Mouse (Mus musculus): Measurements from ENCODE around the gene Rhot2. TPM values are rescaled to one million over a fixed set of nuclear protein-coding genes. Genes with fewer than 3 reads are reported as not detected.

Gene Rhot2
- polyA plus RNA-seq, 1 experiment, result 206 TPM

DNA sequence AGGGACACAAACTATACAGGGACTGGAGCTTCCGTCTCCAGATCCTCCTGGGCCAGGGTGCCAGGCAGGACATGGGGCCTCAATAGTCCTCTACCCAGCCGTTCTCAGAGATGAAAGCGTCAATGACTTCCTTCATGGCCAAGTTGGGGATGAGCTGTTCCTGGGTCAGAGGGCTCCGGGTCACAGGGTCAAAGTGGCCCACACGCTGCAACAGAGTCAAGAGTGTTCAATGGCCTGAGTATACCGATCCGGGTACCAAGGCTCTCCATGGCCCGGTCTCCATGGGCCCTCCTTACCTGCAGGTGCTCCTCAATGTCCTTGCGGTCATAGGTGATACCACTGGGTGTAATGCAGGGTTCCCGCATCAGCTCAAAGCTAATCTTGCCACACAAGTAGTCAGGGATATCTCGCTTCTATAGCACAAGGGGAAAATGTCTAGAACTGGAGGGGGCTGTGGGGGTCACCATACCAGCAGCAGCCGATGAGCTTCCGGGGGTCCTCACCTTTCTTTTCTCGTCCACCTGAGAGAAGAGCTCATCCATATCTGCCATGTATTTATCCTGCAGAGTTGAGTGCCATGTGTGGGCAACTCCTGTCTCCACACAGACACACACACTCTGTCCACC, 13.7 kb downstream of the Rhot2 start:
- 95% methylated on average over 14 of the region's 14 CpGs for WGBS
- H3K4me3 ChIP-seq (ENCODE audit: control insufficient read depth, insufficient read depth, low read length), result no peak overlapping the region
- peaks cover 41% of the 10 kb centered on the region for H3K4me1 ChIP-seq (replicated peaks; ENCODE audit: control insufficient read depth, insufficient read depth, low read length)
- H3K27ac ChIP-seq (ENCODE audit: control insufficient read depth, insufficient read depth, low read length), result no peak overlapping the region
- no peak for DNase-seq
- H3K36me3 ChIP-seq (ENCODE audit: control insufficient read depth, insufficient read depth, low read length), result peaks cover 4% of the 10 kb centered on the region; the same call in 1 of the 2 replicates
- TF ChIP-seq POLR2A (IDR thresholded peaks at IDR 0.05; ENCODE audit: control insufficient read depth, extremely low read depth, insufficient read depth, low read length, poor library complexity) (no peak), CTCF (IDR thresholded peaks at IDR 0.05; ENCODE audit: borderline replicate concordance, control insufficient read depth, extremely low read depth, insufficient read depth, low read length, poor library complexity) (no peak)
- no peaks in the 10 kb centered on the region for H3K27me3 ChIP-seq (ENCODE audit: control insufficient read depth, insufficient read depth, low read length)

DNA sequence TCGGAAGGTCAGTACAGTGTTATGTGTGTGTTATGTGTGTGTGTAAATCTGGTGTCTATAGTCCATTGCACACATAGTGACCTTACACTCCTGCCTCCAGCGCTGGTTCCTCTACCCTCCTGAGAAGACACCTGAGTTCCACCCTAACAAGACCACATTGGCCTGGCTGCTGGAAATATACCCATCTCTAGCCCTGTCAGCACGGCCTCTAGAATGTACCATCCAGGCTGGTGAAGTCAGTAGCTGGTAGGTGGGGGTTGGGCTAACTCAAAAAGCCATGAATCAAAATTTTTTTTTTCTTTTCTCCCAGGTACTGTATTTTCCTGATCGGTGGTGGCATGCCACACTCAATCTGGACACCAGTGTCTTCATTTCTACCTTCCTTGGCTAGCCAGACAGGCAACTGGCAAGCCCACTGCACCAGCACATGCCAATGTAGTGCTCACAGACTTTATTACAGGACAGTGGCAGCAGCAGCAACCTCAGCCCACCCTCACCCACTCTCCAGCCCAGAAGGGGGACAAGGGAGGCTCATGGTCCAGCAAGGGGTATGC, 14.4 kb downstream of the Rhot2 start:
- DNase-seq, result no peak
- WGBS, result 97% methylated on average over 4 of the region's 4 CpGs
- peaks cover 41% of the 10 kb centered on the region for H3K4me1 ChIP-seq (replicated peaks; ENCODE audit: control insufficient read depth, insufficient read depth, low read length)
- no peaks in the 10 kb centered on the region for H3K27me3 ChIP-seq (ENCODE audit: control insufficient read depth, insufficient read depth, low read length)
- no peak overlapping the region for H3K27ac ChIP-seq (ENCODE audit: control insufficient read depth, insufficient read depth, low read length)
- TF ChIP-seq POLR2A (IDR thresholded peaks at IDR 0.05; ENCODE audit: control insufficient read depth, extremely low read depth, insufficient read depth, low read length, poor library complexity), result no peak
- TF ChIP-seq CTCF (IDR thresholded peaks at IDR 0.05; ENCODE audit: borderline replicate concordance, control insufficient read depth, extremely low read depth, insufficient read depth, low read length, poor library complexity), result no peak
- peaks cover 4% of the 10 kb centered on the region; the same call in 1 of the 2 replicates for H3K36me3 ChIP-seq (ENCODE audit: control insufficient read depth, insufficient read depth, low read length)
- no peak overlapping the region for H3K4me3 ChIP-seq (ENCODE audit: control insufficient read depth, insufficient read depth, low read length)

DNA sequence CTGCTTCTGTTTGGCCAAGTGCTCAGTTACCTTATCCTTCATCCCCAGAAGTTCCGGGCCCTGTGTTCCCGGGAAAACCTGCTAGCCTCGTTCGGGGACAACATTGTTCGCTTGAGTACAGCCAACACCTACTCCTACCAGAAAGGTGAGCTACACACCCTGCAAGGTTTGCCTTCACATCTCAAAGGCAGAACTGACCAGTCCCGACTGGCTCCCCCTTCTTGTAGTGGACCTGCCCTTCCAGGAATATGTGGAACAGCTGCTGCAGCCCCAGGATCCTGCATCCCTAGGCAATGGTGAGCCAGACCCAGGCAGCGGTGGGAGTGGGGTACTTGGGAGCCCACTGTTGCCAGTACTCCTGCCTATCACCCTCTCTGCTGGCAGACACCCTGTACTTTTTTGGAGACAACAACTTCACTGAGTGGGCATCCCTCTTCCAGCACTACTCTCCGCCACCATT, 15.1 kb downstream of the Rhot2 start:
- TF ChIP-seq CTCF (IDR thresholded peaks at IDR 0.05; ENCODE audit: borderline replicate concordance, control insufficient read depth, extremely low read depth, insufficient read depth, low read length, poor library complexity) (no peak), POLR2A (IDR thresholded peaks at IDR 0.05; ENCODE audit: control insufficient read depth, extremely low read depth, insufficient read depth, low read length, poor library complexity) (no peak)
- 55% methylated on average over 8 of the region's 8 CpGs for WGBS
- Histone ChIP-seq H3K4me3 (ENCODE audit: control insufficient read depth, insufficient read depth, low read length) (peak overlapping the region; percentile 79), H3K4me1 (replicated peaks; ENCODE audit: control insufficient read depth, insufficient read depth, low read length) (peaks cover 42% of the 10 kb centered on the region), H3K27ac (ENCODE audit: control insufficient read depth, insufficient read depth, low read length) (no peak overlapping the region), H3K36me3 (ENCODE audit: control insufficient read depth, insufficient read depth, low read length) (peaks cover 4% of the 10 kb centered on the region; the same call in 1 of the 2 replicates), H3K27me3 (ENCODE audit: control insufficient read depth, insufficient read depth, low read length) (no peaks in the 10 kb centered on the region)
- DNase-seq, result no peak

DNA sequence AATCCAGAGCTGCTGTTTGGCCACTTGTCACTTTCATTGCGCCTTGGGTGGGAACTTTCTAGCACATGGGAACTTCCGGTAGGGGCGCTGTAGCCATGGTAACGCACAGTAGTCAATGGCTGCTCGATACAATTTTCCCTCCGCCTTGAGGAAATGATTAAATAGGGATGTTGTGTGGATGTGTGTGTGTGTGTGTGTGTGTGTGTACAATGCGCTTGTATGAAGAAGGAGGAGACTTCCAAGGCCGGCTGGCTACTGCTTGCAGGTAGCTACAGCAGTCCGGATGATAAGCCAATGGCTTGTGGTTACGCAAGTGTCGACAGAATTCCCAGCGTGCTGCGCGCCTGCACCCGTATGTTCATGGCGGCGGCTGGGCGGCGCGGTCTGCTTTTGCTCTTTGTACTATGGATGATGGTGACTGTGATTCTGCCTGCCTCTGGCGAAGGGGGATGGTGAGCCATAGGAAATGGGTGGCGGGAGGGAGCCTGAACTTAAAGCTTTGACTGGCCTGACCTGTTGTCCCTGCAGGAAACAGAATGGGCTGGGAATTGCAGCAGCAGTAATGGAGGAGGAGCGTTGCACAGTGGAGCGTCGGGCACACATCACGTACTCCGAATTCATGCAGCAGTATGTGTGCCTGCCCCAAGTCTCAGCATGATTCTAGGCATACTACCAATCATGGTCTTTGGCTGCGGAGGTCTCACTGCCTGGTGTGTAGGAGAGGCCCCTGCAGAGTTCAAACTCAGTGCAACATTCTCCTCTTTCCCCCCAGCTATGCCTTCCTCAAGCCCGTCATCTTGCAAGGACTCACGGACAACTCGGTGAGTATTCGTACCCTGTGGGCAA, 15.7 kb downstream of the Rhot2 start, which contains the start of gene Jmjd8:
TSS of gene Jmjd8 (plus strand) at position 156 of the 846 bp plus-strand sequence.
- Histone ChIP-seq H3K4me3 (ENCODE audit: control insufficient read depth, insufficient read depth, low read length) (peak within 1 kb of the TSS; percentile 79), H3K36me3 (ENCODE audit: control insufficient read depth, insufficient read depth, low read length) (peaks cover 4% of the 10 kb centered on the region; the same call in 1 of the 2 replicates), H3K27ac (ENCODE audit: control insufficient read depth, insufficient read depth, low read length) (peak within 1 kb of the TSS; percentile 59), H3K27me3 (ENCODE audit: control insufficient read depth, insufficient read depth, low read length) (no peaks in the 10 kb centered on the region), H3K4me1 (replicated peaks; ENCODE audit: control insufficient read depth, insufficient read depth, low read length) (peaks cover 42% of the 10 kb centered on the region)
- DNase-seq, result peak; percentile 76
- TF ChIP-seq CTCF (IDR thresholded peaks at IDR 0.05; ENCODE audit: borderline replicate concordance, control insufficient read depth, extremely low read depth, insufficient read depth, low read length, poor library complexity) (0 out of 2 replicates have a peak, but pooled peaks have one; percentile 15), POLR2A (IDR thresholded peaks at IDR 0.05; ENCODE audit: control insufficient read depth, extremely low read depth, insufficient read depth, low read length, poor library complexity) (peak; percentile 71; the same call in 1 of the 2 replicates)
- WGBS, result 2% methylated on average over 32 of the region's 32 CpGs

DNA sequence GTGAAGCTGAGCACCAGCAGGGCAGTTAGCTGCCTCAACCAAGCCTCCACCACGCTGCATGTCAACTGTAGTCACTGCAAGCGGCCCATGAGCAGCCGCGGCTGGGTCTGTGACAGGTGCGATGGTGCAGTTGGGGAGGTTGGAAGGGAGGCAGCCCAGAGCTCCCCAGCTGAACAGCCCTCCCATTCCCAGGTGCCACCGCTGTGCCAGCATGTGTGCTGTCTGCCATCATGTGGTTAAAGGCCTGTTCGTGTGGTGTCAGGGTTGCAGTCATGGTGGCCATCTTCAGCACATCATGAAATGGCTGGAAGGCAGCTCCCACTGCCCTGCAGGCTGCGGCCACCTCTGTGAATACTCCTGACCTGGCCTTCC, 16.4 kb downstream of the Rhot2 start:
- TF ChIP-seq CTCF (IDR thresholded peaks at IDR 0.05; ENCODE audit: borderline replicate concordance, control insufficient read depth, extremely low read depth, insufficient read depth, low read length, poor library complexity) (no peak), POLR2A (IDR thresholded peaks at IDR 0.05; ENCODE audit: control insufficient read depth, extremely low read depth, insufficient read depth, low read length, poor library complexity) (no peak)
- Histone ChIP-seq H3K27me3 (ENCODE audit: control insufficient read depth, insufficient read depth, low read length) (no peaks in the 10 kb centered on the region), H3K4me1 (replicated peaks; ENCODE audit: control insufficient read depth, insufficient read depth, low read length) (peaks cover 40% of the 10 kb centered on the region), H3K36me3 (ENCODE audit: control insufficient read depth, insufficient read depth, low read length) (peaks cover 4% of the 10 kb centered on the region; the same call in 1 of the 2 replicates), H3K27ac (ENCODE audit: control insufficient read depth, insufficient read depth, low read length) (no peak overlapping the region; the same call in 1 of the 2 replicates), H3K4me3 (ENCODE audit: control insufficient read depth, insufficient read depth, low read length) (peak overlapping the region; percentile 79)
- WGBS, result 54% methylated on average over 8 of the region's 8 CpGs
- no peak for DNase-seq
